Mouse (Mus musculus) ovary, postnatal 36 days (tissue): ENCODE results near the gene Tom1l2.

Experiments used
- DNase-seq: peaks from one replicate; pipeline ENCODE4 v3.0.0; 2022; ENCODE audit warnings: low spot score, mixed read lengths

Tom1l2 gene

DNA sequence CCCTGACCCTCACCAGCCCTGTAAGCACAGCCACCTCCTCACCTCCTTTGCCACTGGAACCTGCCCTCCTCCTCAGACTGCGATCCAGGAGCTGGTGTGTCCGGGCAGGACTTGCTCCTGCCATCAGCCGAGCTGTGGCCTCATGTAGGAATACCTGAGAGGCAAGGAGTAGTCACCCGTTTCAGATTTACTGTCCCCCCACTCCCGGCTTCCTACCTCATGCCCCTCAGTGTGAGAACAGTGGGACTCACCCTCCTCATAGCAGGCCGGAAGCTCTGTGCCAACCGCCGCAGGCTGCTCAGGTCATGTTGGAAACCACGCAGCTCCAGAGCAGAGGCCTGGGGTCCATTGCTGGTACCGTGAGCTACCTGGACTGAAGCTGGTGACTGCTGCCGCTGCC is 152.3 kb downstream of the Tom1l2 start:
- DNase-seq = no peak

DNA sequence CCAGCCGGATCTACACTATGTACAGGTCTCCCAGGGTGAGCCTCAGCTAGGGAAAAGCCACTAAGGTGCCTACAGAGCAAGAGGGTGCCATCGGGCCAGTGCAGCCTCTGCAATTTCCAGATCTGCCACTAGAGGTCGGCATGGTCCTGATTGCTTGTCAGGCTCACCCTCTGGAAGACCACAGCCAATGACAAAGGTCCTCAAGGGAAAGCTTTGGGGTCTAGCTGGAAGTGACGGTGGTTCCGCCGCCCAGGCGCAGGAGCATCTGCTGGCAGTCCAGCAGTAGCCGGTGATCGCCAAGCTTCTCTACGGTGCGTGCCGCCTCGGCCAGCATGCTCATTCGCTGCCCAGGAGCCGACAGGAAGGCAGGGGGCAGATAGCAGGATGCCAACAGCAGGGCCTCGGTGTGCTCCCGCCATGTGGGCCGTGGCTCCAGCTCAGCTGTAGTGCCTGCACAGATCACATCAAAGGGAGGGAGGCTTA is 153.0 kb downstream of the Tom1l2 start:
- DNase-seq = peak; percentile 88

DNA sequence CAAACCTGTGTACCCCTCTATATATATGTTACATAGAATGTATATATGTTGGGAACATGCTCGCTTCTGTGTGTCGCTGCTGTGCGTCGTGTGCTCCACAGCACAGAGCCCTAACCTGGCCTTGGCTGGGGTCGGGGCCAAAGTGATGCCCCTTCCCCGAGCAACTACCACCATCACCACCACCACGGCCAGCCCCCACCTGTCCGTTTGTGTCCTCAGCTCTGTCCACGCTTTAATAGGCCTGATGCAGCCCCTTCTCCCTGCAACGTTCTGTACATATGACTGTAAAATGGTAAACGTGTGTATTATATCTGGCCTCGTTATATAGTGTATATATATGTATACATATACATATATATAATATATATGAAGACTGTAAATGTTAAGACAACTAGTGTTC is 154.1 kb downstream of the Tom1l2 start:
- no peak for DNase-seq

DNA sequence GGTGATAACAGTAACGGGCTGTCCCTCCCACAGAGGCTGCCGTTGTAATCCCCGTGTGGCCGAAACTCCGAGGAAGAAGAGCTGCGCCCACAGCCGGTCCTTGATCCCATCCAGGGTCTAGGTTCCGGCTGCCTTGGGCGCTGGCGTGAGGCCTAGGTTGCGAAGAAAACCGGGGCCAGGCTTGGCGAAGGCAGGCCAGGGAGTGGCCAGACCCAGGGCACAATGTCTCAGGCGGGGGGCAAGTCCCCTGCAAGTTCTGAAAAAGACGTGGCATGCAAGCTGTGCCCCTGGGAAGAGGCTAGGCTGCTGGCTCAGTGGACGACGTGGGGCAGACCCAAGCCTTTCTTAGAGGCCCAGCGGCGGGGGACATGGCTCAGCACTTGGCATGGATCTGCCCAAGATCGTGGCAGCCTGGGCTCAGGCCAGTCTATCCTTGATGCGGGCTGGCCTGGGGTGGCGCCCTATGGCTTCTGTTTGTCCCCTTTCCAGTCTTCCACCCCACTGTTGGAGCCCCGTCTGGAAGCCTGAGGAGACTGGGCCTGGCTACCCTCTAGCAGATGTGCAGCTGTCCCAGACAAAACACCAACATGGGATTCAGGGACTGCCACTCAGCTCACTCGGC is 154.6 kb downstream of the Tom1l2 start:
- DNase-seq = peak; percentile 58

DNA sequence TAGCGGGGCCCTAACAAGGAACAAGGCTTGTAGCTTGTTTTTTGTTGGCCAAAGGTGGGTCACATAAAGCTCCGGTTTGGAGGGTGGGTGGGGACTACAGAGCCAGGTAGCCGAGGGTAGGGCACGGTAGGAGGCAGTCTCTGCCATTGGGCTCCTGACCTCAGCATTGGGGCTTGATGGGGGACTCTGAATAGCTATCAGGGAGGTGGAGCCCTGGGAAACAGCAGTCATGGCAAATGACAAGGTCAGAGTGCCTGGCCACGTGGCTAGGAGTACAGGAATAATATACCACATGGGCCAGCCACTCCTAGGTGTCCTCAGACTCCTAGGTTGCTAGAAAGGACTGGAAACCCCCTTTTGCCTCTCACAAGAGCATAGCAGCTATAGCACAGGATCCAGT is 156.4 kb downstream of the Tom1l2 start:
- no peak for DNase-seq

DNA sequence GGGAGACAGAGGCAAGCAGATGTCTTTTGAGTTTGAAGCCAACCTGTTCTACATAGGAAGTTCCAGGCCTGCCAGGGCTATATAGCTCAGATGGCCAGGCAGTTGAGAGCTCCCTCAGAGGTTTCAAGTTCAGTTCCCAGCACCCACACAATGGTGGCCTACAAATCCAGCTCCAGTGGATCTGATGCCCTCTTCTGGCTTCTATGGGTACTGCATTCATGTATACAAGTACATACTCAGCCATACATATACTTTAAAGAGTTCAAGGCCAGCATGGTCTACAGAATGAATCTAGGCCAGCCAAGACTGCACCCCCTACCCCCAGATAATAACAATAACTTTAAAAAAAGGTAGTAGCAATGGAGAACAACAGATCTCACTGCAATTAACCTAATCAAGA is 157.6 kb downstream of the Tom1l2 start:
- DNase-seq = no peak

DNA sequence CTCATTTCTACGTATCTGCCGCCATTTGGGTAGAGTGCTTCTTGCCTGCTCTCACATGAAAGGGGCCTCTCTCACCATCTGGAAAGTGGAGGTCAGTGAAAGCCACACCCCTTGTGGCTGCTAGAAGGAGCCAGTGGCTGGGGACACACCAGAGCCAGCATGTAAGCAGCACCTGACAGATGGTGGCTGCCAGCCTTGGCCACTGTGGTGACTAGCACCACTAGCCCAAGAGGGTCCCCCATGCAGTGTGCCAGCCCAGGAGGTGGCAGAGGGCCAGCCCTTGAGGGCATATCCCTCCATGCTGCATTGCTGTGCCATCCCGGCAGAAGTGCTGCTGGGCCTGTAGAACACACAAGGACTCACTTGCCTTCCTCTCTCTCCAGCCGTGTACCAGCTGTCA is 159.1 kb downstream of the Tom1l2 start:
- DNase-seq = no peak

DNA sequence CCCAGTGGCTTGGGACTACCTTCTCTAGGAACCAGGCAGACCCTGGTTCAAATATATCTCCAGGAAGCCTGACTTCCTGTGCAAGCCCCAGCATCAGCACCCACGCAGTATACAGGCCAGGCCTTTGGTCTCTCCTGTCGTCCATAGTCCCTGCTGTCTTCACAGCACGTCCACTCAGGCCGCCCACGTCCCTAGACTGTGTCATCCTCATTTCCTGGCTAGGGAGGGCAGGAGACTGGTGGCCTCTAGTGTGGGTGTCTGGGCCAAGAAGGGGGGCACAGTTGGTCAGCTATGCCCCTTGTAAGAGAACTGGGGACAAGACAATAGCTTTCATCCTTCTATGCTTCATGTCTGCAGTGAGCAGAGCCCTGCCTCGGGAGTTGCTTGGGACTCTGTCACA is 160.2 kb downstream of the Tom1l2 start:
- no peak for DNase-seq

DNA sequence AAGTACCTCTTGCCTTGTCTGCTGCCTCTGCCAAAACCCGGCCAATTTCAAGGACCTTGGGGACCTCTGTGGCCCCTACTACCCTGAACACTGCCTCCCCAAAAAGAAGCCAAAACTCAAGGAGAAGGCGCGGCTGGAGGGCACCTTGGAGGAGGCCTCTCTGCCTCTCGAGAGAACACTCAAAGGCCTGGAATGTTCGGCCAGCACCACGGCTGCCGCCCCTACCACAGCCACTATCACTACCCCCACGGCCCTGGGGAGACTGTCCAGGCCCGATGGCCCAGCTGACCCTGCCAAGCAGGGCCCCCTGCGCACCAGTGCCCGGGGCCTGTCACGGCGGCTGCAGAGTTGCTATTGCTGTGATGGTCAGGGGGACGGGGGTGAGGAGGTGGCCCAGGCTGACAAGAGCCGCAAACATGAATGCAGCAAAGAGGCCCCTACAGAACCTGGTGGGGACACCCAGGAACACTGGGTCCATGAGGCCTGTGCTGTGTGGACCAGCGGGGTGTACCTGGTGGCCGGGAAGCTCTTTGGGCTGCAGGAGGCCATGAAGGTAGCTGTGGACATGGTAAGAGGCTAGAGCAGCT is 162.6 kb downstream of the Tom1l2 start:
- no peak for DNase-seq

DNA sequence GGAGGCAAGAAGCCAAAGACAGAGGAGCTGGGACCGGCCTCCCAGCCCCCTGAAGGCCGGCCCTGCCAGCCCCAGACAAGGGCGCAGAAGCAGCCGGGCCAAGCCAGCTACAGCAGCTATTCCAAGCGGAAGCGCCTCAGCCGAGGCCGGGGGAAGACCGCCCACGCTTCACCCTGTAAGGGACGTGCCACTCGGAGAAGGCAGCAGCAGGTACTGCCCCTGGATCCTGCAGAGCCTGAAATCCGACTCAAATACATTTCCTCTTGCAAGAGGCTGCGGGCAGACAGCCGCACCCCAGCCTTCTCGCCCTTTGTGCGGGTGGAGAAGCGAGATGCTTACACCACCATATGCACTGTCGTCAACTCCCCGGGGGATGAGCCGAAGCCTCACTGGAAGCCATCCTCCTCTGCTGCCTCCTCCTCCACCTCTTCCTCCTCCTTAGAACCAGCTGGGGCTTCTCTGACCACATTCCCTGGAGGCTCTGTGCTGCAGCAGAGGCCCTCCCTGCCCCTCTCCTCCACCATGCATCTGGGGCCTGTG is 163.1 kb downstream of the Tom1l2 start:
- DNase-seq = peak; percentile 68

DNA sequence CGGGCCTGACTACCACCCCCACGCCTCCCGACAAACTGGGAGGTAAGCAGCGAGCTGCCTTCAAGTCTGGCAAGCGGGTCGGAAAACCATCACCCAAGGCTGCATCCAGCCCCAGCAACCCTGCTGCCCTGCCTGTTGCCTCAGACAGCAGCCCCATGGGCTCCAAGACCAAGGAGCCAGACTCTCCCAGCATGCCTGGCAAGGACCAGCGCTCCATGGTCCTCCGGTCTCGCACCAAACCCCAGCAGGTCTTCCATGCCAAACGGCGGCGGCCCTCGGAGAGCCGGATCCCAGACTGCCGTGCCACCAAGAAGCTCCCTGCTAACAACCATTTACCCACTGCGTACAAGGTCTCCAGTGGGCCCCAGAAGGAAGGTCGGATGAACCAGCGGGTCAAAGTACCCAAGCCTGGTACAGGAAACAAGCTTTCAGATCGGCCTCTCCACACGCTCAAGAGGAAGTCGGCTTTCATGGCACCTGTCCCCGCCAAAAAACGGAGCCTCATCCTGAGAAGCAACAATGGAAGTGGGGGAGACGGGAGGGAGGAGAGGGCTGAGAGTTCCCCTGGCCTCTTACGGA is 164.3 kb downstream of the Tom1l2 start:
- no peak for DNase-seq

DNA sequence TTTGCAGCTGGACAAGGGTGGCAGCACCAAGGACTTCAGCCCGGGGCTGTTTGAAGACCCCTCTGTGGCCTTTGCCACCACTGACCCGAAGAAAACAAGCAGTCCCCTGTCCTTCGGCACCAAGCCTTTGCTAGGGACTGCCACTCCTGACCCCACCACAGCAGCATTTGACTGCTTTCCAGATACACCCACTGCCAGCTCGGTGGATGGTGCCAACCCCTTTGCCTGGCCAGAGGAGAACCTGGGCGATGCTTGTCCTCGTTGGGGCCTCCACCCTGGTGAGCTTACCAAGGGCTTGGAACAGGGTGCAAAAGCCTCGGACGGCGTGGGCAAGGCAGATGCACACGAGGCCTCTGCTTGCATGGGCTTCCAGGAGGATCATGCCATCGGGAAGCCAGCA is 165.6 kb downstream of the Tom1l2 start:
- DNase-seq = no peak

DNA sequence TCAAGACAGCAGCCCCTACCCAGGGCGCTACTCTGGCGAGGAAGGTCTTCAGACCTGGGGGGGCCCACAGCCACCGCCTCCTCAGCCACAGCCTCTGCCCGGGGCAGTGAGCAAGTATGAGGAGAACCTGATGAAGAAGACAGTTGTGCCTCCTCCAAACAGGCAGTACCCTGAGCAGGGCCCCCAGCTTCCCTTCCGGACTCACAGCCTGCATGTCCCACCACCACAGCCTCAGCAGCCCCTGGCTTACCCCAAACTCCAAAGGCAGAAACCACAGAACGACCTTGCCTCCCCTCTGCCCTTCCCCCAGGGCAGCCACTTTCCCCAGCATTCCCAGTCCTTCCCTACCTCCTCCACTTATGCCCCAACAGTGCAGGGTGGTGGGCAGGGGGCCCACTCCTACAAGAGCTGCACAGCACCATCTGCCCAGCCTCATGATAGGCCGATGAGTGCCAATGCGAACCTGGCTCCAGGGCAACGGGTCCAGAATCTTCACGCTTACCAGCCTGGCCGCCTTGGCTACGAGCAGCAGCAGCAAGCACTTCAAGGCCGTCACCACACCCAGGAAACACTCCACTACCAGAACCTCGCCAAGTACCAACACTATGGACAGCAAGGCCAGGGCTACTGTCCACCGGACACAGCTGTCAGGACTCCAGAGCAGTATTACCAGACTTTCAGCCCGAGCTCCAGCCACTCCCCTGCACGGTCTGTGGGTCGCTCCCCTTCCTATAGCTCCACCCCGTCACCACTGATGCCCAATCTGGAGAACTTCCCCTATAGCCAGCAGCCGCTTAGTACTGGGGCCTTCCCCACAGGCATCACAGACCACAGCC is 167.1 kb downstream of the Tom1l2 start:
- no peak for DNase-seq

DNA sequence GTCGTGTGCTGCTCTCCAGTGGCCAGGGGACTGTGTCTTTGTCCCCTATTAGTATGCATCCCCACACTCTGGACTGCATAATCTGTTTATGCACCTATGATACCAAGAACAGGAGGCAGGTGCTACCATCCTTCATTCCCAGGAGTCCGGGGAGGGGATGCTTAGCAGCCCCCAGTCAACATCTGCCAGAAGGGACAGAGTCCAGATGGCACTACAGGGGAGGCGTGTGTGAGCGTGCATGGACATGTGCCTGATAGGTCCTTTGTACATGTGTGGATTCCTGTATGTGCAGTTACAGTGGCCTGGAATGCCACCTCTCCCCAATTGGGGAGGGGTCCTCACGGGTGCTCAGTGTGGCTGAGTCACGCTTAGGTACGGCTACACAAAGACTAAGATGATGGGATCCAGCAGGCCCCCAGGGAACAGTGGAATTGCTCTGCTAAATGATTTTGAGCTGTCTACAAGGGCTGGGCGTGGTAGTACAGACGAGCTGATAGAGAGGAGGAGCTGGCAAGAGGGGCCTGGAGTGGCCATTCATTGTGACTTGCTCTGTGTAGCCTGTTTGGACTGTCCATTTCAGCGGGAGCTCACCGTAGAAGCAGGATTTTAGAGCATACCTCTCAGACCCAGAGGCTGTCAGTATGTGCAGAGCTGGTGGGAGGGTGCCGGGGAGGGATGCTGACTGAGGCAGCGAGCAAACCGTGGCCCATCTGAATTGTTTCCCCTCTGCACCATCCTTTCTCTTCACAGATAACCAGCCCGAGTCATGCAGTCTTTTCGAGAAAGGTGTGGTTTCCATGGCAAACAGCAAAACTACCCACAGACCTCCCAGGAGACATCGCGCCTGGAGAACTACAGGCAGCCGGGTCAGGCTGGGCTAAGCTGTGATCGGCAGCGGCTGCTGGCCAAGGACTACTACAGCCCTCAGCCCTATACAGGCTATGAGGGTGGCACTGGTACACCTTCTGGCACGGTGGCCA is 168.1 kb downstream of the Tom1l2 start:
- no peak for DNase-seq

DNA sequence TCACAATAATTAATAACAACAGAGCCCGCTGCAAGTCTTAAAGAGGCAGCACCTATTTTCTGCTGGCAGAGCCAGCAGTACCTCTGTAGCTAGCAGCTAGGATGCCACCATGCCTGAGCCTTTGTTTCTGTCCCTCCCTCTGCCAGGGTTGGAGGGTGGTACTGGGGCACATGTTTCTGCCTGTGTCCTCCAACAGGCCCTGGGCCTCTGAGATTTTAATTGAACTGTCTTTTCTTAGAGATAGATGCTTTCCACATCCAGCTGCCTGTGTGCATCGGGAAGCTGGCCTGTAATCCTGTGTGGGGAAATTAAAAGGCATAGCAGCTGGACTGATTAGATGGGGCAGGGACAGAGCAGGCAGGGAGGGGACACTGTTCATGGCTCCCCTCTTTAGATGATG is 170.0 kb downstream of the Tom1l2 start:
- no peak for DNase-seq

DNA sequence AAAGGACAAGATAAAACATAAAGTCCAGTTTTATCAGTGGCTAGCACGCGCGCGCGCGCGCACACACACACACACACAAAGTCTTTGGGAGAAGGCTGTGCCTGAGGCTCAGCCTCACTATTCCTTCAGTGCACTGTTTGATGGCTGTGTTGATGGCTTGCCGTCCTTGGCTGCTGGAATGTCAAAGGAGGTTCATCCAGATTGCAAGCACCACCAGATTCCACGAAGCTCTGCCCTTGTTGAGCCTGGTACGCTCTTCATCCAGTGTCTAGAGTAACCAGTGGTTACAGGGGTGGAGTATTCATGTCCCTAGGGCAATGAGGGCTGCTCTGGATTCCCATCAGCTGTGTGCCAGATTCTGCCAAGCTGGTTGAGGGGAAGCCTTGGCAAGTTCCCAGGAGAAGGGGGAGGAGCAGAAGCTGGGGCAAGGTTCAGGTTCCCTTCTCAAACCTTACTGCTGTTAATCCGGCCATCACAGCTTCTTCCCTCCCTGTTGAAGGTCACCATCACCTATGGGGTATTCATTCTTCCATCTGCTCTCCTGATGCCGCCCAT is 170.5 kb downstream of the Tom1l2 start:
- no peak for DNase-seq

DNA sequence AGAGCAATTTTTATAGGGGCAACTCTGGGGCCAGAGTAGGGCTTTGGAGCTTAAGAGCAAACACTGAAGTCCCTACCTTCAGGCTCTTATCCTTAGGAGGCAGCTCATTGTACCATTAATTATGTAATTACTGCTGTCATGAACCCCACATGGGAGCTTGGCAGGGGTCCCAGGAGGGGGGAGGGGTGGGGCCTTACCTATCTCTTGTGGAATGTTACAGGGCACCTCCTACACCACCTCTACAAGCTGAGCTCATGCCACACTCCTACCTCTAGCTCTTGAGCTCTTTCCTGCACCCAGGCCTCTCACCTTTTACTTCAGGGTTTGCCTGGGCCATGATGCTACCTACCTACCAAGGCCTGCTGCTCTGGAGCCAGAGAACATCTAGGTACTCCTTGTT is 174.2 kb downstream of the Tom1l2 start:
- DNase-seq = peak; percentile 59

DNA sequence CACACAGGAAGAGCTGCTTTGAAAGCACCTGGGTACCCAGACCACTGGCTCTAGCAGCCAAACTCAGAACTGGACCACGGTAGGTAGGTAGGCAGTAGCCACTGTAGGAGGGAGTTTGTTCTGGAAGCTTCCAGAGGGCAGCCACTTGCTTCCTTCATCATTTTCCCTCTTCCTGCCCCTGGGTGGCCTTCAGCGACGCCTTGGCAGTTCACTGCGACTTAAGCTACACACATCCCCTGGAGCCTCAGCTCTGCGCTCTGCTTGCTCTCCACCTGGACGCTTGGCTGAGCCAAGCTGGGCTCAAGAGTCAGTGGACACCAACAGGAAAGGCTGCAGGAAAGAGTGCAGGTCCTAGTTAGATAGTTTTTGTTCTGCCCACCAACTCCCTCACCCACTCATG is 174.7 kb downstream of the Tom1l2 start:
- no peak for DNase-seq

DNA sequence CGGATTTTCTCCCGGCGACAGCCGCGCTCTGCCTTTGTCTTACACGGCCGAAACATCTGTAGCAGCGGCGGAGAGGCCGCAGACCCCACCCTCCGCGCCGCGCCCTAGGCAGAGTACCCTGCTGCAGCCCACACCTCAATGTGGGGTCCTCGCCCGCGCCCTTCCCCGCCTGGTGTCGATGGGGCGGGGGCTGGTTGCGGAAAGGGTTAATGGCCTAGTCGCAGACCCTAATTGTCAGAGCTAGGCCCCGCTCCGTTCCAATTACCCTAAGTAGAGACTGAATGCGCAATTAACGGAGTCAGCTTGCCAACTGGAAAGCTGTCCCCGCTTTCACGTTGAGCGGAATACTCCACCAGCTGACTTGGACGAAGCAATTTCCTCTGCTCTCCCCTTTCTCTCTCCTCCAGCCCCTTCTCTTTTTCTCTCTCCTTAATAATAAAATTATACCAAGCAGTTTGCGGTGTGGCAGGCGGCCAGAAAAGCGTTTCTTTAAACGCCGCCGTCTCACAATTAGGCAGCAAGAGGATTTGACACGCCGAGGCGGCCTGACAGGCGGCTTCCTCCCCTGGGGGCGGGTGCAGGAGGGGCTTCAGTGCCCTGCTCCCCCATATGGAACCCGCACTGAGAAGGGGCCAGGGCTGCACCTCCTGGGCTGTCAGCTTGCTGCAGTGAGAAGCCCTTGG is 175.6 kb downstream of the Tom1l2 start:
- DNase-seq = no peak
